Comparison of ENCODE assay signal across 10 mouse cellular contexts in genomic region chr2:63454263-63455011, GRCm38 (mm10).
DNase-seq lines count a peak whose midpoint lies in the region; ATAC-seq and TF ChIP-seq lines count a peak whose summit lies in the region.
"Had no signal": no experiment of that assay in that cellular context is flagged by ENCODE, and none has a peak within 500 bp of the region (broad histone marks: within the 10 kb centered on the region; RNA-seq: fewer than 3 reads in every experiment).

No protein-coding gene starts in this region.

- no peaks in the 10 kb centered on the region for H3K36me3 ChIP-seq in hindbrain, embryonic 16.5 days (ENCODE audit: control insufficient read depth, insufficient read depth, low read length)
- no peaks in the 10 kb centered on the region for H3K36me3 ChIP-seq in hindbrain, embryonic 11.5 days (ENCODE audit: control insufficient read depth, insufficient read depth, low read length)
- H3K36me3 ChIP-seq: midbrain, embryonic 12.5 days had no signal

- no peak overlapping the region for H3K4me3 ChIP-seq in hindbrain, embryonic 16.5 days (ENCODE audit: low read length)
- no peak overlapping the region for H3K4me3 ChIP-seq in hindbrain, embryonic 11.5 days (ENCODE audit: low read depth, low read length)
- H3K4me3 ChIP-seq in left cerebral cortex, adult 2 months, result no peak overlapping the region
- H3K4me3 ChIP-seq: erythroblast, embryonic 14.5 days; midbrain, embryonic 12.5 days had no signal

- H3K27me3 ChIP-seq in hindbrain, embryonic 16.5 days (replicated peaks; ENCODE audit: control insufficient read depth, insufficient read depth, low read length), result no peaks in the 10 kb centered on the region
- H3K27me3 ChIP-seq in hindbrain, embryonic 11.5 days (ENCODE audit: control insufficient read depth, insufficient read depth, low read length), result no peaks in the 10 kb centered on the region
- H3K27me3 ChIP-seq: midbrain, embryonic 12.5 days had no signal

- peak; percentile 85 for ATAC-seq in hindbrain, embryonic 16.5 days
- no peak for ATAC-seq in hindbrain, embryonic 11.5 days (ENCODE audit: low FRiP score)

- TF ChIP-seq CTCF in left cerebral cortex, adult 2 months (IDR thresholded peaks at IDR 0.05), result no peak

- no peaks in the 10 kb centered on the region for H3K4me1 ChIP-seq in hindbrain, embryonic 16.5 days (ENCODE audit: control insufficient read depth, insufficient read depth, low read depth, low read length)
- H3K4me1 ChIP-seq in hindbrain, embryonic 11.5 days (replicated peaks; ENCODE audit: control insufficient read depth, insufficient read depth, low read length), result no peaks in the 10 kb centered on the region
- H3K4me1 ChIP-seq: midbrain, embryonic 12.5 days had no signal

- intact Hi-C loops in left cerebral cortex, adult 2 months (cut with DNase I), result loop anchor here (5.0 to 10.0 kb wide), 5 partner anchors 240 to 797 kb away; partner anchors contain the start of gene Kcnh7

- H3K9me3 ChIP-seq in hindbrain, embryonic 16.5 days (ENCODE audit: control insufficient read depth, low read length), result no peaks in the 10 kb centered on the region
- no peaks in the 10 kb centered on the region for H3K9me3 ChIP-seq in hindbrain, embryonic 11.5 days (ENCODE audit: control insufficient read depth, low read length)
- H3K9me3 ChIP-seq: midbrain, embryonic 12.5 days had no signal

- no peak overlapping the region for H3K27ac ChIP-seq in hindbrain, embryonic 16.5 days (ENCODE audit: low read depth, low read length)
- no peak overlapping the region for H3K27ac ChIP-seq in hindbrain, embryonic 11.5 days (ENCODE audit: low read depth, low read length)
- no peak overlapping the region; the same call in 1 of the 2 replicates for H3K27ac ChIP-seq in left cerebral cortex, adult 2 months
- H3K27ac ChIP-seq: midbrain, embryonic 12.5 days had no signal

- no peak overlapping the region for H3K9ac ChIP-seq in hindbrain, embryonic 16.5 days (ENCODE audit: low read depth, low read length)
- H3K9ac ChIP-seq in hindbrain, embryonic 11.5 days (ENCODE audit: low read depth, low read length), result no peak overlapping the region
- H3K9ac ChIP-seq: midbrain, embryonic 12.5 days had no signal

- no peak for DNase-seq in hindbrain, embryonic 11.5 days (ENCODE audit: low spot score)
- DNase-seq in Muller cell, postnatal 12 days (ENCODE audit: inconsistent ontology term), result peak; percentile 84
- DNase-seq in frontal cortex, postnatal 25 days (ENCODE audit: low spot score in 2 of 2), result peak; percentile 11 to 13
- peak; percentile 30 to 33 for DNase-seq in left cerebral cortex, adult 2 months (ENCODE audit: extremely low spot score in 1 of 2, low spot score in 2 of 2)
- no peak for DNase-seq in gastrocnemius, postnatal 25 days
- DNase-seq in adrenal gland, adult 18-20 months (ENCODE audit: low spot score in 2 of 2), result no peak
- no peak for DNase-seq in T-cell, adult 2 months (ENCODE audit: low spot score)

- 53% methylated on average over 10 of the region's 10 CpGs for WGBS in hindbrain, embryonic 16.5 days
- 81% methylated on average over 10 of the region's 10 CpGs for WGBS in hindbrain, embryonic 11.5 days

- no peak overlapping the region for H3K4me2 ChIP-seq in hindbrain, embryonic 16.5 days (ENCODE audit: low read length)
- H3K4me2 ChIP-seq in hindbrain, embryonic 11.5 days (replicated peaks; ENCODE audit: low read depth, low read length), result no peak overlapping the region
- H3K4me2 ChIP-seq: midbrain, embryonic 12.5 days had no signal

Comparison
In these comparisons a context has a peak if more than half of its experiments do, and no peak if none do; other contexts are left out.
1. DNase-seq: peak in Muller cell, postnatal 12 days (single experiment), frontal cortex, postnatal 25 days (2 of 2) and left cerebral cortex, adult 2 months (2 of 2); none in hindbrain, embryonic 11.5 days (single experiment), gastrocnemius, postnatal 25 days (single experiment), adrenal gland, adult 18-20 months (0 of 2) and T-cell, adult 2 months (single experiment).